Mouse (Mus musculus): ENCODE results near the gene Sh3bgrl3.

Gene Sh3bgrl3

DNA sequence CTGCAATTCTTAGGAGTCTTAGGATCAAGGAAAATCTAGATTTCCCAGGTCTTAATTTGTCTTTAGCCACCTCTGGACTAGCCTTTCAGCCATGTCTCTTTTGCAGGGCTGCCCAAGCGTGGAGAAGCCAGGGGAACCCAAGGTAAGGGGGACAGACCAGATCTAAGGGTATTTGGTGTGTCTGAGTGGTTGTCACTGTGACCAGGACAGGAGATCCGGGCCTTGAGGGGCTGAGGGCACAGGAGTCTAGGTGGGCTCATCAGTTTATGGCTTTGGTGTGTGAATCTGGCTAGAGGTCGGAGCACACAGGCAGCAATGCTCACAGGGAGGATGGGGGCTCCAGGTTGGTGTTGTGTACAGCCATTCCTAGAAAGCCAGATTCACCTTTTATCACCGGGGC is 47.9 kb downstream of the Sh3bgrl3 start:
- DNase-seq (ENCODE audit: low spot score in 2 of 2), result no peak

DNA sequence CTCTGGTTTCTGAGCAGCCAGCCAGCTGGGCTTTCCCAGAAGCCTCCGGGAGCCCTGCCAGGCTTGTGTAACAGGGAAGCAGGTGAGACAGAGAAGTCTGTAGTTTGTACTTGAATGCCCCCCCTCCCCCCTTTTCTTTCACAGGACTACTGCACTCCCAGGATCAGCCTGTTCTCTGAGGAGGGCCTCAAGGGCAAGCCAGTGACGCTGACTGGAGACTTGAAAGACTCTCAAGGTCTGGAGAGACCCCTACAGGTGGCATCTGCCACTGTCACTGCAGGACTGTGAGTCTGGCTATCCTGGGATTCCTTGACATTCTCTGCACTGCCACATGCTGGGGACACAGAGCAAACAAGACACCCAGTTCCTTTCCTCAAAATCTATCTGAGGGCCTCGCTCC is 49.9 kb downstream of the Sh3bgrl3 start:
- DNase-seq (ENCODE audit: low spot score in 2 of 2), result peak in 1 of 2 experiments; percentile 61

All from left cerebral cortex, adult 9 months (tissue).